Mouse (Mus musculus) stomach, embryonic 14.5 days (tissue): ENCODE results near the gene Actn3. TPM values are rescaled to one million over a fixed set of nuclear protein-coding genes. Genes with fewer than 3 reads are reported as not detected.
"Not testable (repeated sequence)": the region's sequence is repeated elsewhere in the genome, so short reads cannot be mapped to it uniquely, and the experiment has no call there.

Experiments used
- ATAC-seq: fragments of 200-750 bp; cut with Nextera tagmentation; 2 replicates; pipeline ENCODE4 v1.8.0; 2017; ENCODE audit warnings: low read depth, moderate TSS enrichment; ENCODE audit not compliant: insufficient number of reproducible peaks, insufficient read depth, low FRiP score
- H3K27ac ChIP-seq: fragments of 300-500 bp; sonication (generic); 2 replicates; pipeline ENCODE4 v1.5.1; 2014; ENCODE audit warnings: mild to moderate bottlenecking, low read length, moderate library complexity, mixed read lengths
- H3K27me3 ChIP-seq: fragments of 300-500 bp; sonication (generic); 2 replicates; pipeline ENCODE4 v1.6.1; 2014; ENCODE audit warnings: low read length, control low read depth, mixed read lengths; ENCODE audit not compliant: control insufficient read depth, insufficient read depth
- H3K36me3 ChIP-seq: fragments of 300-500 bp; sonication (generic); 2 replicates; pipeline ENCODE4 v1.6.1; 2014; ENCODE audit warnings: mild to moderate bottlenecking, control low read depth, low read length, moderate library complexity, mixed read lengths; ENCODE audit not compliant: control insufficient read depth, insufficient read depth
- H3K4me1 ChIP-seq: fragments of 300-500 bp; sonication (generic); 2 replicates; pipeline ENCODE4 v1.6.1; 2014; ENCODE audit warnings: low read length, control low read depth, mixed read lengths; ENCODE audit not compliant: control insufficient read depth, insufficient read depth
- H3K4me2 ChIP-seq: fragments of 300-500 bp; sonication (generic); replicated peaks from 2 replicates; pipeline ENCODE4 v1.6.1; 2014; ENCODE audit warnings: low read depth, low read length, control low read depth
- H3K4me3 ChIP-seq: fragments of 300-500 bp; sonication (generic); 2 replicates; pipeline ENCODE4 v1.5.1; 2014; ENCODE audit warnings: low read depth, low read length, control low read depth
- H3K9ac ChIP-seq: fragments of 300-500 bp; sonication (generic); replicated peaks from 2 replicates; pipeline ENCODE4 v1.6.1; 2014; ENCODE audit warnings: low read depth, mild to moderate bottlenecking, control low read depth, low read length, moderate library complexity, mixed read lengths
- H3K9me3 ChIP-seq: fragments of 300-500 bp; sonication (generic); 2 replicates; pipeline ENCODE4 v1.6.1; 2016; ENCODE audit warnings: low read depth, low read length, control low read depth; ENCODE audit not compliant: control insufficient read depth
- WGBS: fragments of 180-500 bp; shearing (Covaris S2); extraction: QIAGEN DNeasy Blood & Tissue Kit; methylation state at CpG from one replicate; pipeline ENCODE4 v1.1.7; 2014; 5-methylcytosine and 5-hydroxymethylcytosine counted together
- polyA plus RNA-seq: library from polyadenylated mRNA; unstranded; fragments of >200 nt; fragmentation: Nextera tagmentation; extraction: Ambion mirVana; gene quantifications from 2 replicates; pipeline ENCODE4 v1.2.1, GENCODE M21; 2014

Actn3 gene
- polyA plus RNA-seq, 1 experiment from 2014 or later = 1.8 TPM

DNA sequence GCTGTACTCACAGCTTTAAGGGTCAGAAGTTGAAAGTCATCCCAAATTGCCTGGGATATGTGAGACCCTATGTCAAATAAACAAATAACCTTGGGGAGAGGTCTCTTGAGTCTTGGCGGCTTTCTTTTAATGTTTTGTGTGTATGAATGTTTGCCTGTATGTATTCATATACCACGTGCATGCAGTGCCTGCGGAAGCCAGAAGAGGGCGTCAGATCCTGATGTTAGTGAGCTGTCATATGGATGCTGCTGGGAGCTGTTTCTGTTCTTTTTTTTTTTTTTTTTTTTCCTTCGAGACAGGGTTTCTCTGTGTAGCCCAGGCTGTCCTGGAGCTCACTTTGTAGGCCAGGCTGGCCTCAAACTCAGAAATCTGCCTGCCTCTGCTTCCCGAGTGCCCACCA, 64.7 kb downstream of the Actn3 start:
- Histone ChIP-seq H3K4me1 (peaks cover 11% of the 10 kb centered on the region), H3K9me3 (no peaks in the 10 kb centered on the region), H3K4me3 (no peak overlapping the region), H3K27ac (no peak overlapping the region), H3K9ac (no peak overlapping the region), H3K4me2 (no peak overlapping the region), H3K27me3 (no peaks in the 10 kb centered on the region), H3K36me3 (no peaks in the 10 kb centered on the region)
- 82% methylated on average over 6 of the region's 6 CpGs for WGBS
- ATAC-seq = no peak

DNA sequence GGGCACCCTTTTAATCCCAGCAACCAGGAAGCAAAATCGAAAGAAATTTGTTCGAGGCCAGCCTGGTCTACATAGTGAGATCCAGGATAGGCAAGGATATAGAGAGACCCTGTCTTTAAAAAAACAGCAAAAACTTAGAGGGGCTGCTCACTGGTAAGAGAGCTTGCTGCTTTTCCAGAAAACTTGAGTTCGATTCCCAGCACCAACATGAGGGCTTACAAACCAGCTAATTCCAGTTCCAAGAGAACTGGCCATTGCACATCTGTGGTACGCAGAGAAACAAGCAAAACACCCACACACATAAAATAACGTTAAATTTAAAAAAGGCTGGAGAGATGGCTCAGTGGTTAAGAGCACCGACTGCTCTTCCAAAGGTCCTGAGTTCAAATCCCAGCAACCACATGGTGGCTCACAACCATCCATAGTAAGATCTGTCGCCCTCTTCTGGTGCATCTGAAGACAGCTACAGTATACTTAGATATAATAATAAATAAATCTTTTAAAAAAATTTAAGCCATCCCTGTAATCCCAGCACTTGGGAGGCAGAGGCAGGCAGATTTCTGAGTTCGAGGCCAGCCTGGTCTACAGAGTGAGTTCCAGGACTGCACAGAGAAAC, 65.3 kb downstream of the Actn3 start:
- not testable (repeated sequence) for H3K27me3 ChIP-seq, ATAC-seq, H3K9me3 ChIP-seq, H3K36me3 ChIP-seq
- Histone ChIP-seq H3K9ac (peak overlapping the region; percentile 71; the same call in 1 of the 2 replicates), H3K4me3 (peak overlapping the region; percentile 93), H3K27ac (peak overlapping the region; percentile 95), H3K4me1 (peaks cover 11% of the 10 kb centered on the region), H3K4me2 (peak overlapping the region; percentile 46)
- 77% methylated on average over 8 of the region's 8 CpGs for WGBS

- no peaks in the 10 kb centered on the region for H3K9me3 ChIP-seq
- ATAC-seq = no peak; the same call in 1 of the 2 replicates
- H3K36me3 ChIP-seq = no peaks in the 10 kb centered on the region
- peak overlapping the region; percentile 71 for H3K9ac ChIP-seq
- peak overlapping the region; percentile 95 for H3K27ac ChIP-seq
- 3% methylated on average over 12 of the region's 12 CpGs for WGBS
- peak overlapping the region; percentile 46 for H3K4me2 ChIP-seq
- peaks cover 11% of the 10 kb centered on the region for H3K4me1 ChIP-seq
- peak overlapping the region; percentile 93 for H3K4me3 ChIP-seq
- no peaks in the 10 kb centered on the region for H3K27me3 ChIP-seq
These were observed 65.8 kb downstream of the Actn3 start for GRCm38 (mm10) chr19:4811909-4812242.

Other genes starting within 250 kb of the Actn3 start
- gene Gm960, start 179.2 kb downstream of the Actn3 start, polyA plus RNA-seq = 3.0 and 6.4 TPM in 2 replicates
- gene Sptbn2, start 166.7 kb downstream of the Actn3 start, polyA plus RNA-seq = 3.7 and 3.9 TPM in 2 replicates
- gene Rbm4b, start 121.4 kb downstream of the Actn3 start, polyA plus RNA-seq = 72.2 and 79.1 TPM in 2 replicates
- gene Rbm4, start 84.0 kb downstream of the Actn3 start, polyA plus RNA-seq = 58.0 and 60.7 TPM in 2 replicates
- gene Gm21992, start 66.3 kb downstream of the Actn3 start, polyA plus RNA-seq = 32.0 and 35.8 TPM in 2 replicates
- 75.9 and 77.7 TPM in 2 replicates for gene Rbm14, start 66.3 kb downstream of the Actn3 start, polyA plus RNA-seq
- gene Ccs, start 38.6 kb downstream of the Actn3 start, polyA plus RNA-seq = 55.4 and 55.8 TPM in 2 replicates
- gene Ccdc87, start 38.5 kb downstream of the Actn3 start, polyA plus RNA-seq = 0.07 TPM in 1 of 2 replicates, not detected in the other
- gene Ctsf, start 22.8 kb downstream of the Actn3 start, polyA plus RNA-seq = 22.7 and 30.0 TPM in 2 replicates
- 9.9 and 10.2 TPM in 2 replicates for gene Zdhhc24, start 759 bp upstream of the Actn3 start, polyA plus RNA-seq
- 4.0 and 6.4 TPM in 2 replicates for gene Bbs1, start 28.7 kb upstream of the Actn3 start, polyA plus RNA-seq
- 90.1 and 93.8 TPM in 2 replicates for gene Dpp3, start 50.4 kb upstream of the Actn3 start, polyA plus RNA-seq
- gene Peli3, start 65.2 kb upstream of the Actn3 start, polyA plus RNA-seq = 1.5 and 1.6 TPM in 2 replicates
- gene Mrpl11, start 84.2 kb upstream of the Actn3 start, polyA plus RNA-seq = 107 and 115 TPM in 2 replicates
- 0.26 and 0.50 TPM in 2 replicates for gene Npas4, start 112.4 kb upstream of the Actn3 start, polyA plus RNA-seq
- gene Slc29a2, start 146.0 kb upstream of the Actn3 start, polyA plus RNA-seq = 3.5 and 4.7 TPM in 2 replicates
- 40.5 and 45.4 TPM in 2 replicates for gene B4gat1, start 160.9 kb upstream of the Actn3 start, polyA plus RNA-seq
- gene AC124502.3, start 161.0 kb upstream of the Actn3 start, polyA plus RNA-seq = 0.55 and 1.8 TPM in 2 replicates
- 43.4 and 45.3 TPM in 2 replicates for gene Brms1, start 163.4 kb upstream of the Actn3 start, polyA plus RNA-seq
- 2.4 and 3.3 TPM in 2 replicates for gene Rin1, start 172.6 kb upstream of the Actn3 start, polyA plus RNA-seq
- 88.3 and 90.1 TPM in 2 replicates for gene Cd248, start 190.2 kb upstream of the Actn3 start, polyA plus RNA-seq
- 6.4 and 7.7 TPM in 2 replicates for gene Tmem151a, start 207.6 kb upstream of the Actn3 start, polyA plus RNA-seq
- gene Yif1a, start 210.6 kb upstream of the Actn3 start, polyA plus RNA-seq = 112 and 117 TPM in 2 replicates
- 25.8 and 27.3 TPM in 2 replicates for gene Cnih2, start 220.6 kb upstream of the Actn3 start, polyA plus RNA-seq
- 253 TPM in 2 replicates for gene Rab1b, start 229.2 kb upstream of the Actn3 start, polyA plus RNA-seq
- gene Klc2, start 240.7 kb upstream of the Actn3 start, polyA plus RNA-seq = 15.7 and 15.9 TPM in 2 replicates